Mouse (Mus musculus) WW6 (cell line): ENCODE results near the gene Dlg2.

ENCODE experiments used
- DNase-seq: peaks from one replicate; pipeline ENCODE4 v3.0.0-alpha.2; 2013; ENCODE audit warnings: low read depth, low spot score

Dlg2 gene

DNA sequence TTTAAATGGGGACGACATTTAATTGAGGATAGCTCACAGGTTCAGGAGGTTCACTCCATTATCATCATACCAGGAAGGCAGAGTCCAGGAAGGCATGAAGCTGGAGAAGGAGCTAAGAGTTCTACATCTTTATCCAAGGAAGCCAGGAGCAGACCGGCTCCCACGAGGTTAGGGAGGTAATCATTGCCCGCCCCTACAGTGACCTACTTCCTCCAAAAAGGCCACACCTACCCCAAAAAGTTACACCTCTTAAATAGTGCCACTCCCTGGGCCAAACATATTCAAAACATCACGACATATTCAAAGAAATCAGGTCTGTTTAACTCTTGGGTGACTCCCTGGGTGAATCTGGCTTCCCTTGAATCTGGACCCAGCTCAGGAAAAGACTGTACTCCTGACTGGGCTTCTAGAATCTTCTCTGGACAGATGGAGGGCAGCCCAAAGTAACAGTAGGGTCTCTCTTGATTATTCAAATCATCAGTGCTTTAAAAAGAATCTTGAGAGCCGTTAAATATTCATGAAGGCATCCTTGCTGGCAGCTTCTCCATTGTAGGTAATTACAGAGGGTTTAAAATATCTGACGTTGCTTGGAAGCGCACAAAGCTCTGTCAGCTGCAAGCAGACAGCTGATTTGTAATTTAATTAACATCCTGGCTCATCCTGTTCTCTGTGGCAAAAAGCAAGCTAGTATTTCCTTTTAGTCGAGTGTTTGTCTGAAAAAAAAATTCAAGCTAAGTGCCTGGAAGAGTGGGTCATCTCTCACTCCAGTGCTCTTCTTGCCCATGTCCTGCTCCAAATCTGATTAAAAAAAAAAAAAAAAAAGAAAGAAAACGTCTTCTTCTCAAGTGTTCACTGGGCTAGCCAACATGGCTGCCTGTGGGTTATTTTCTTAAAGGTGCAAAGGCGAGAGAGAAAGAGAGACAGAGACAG, 966.2 kb downstream of the Dlg2 start:
- no peak for DNase-seq

- DNase-seq = no peak
Measured at GRCm38 (mm10) chr7:91443377-91443714, 966.9 kb downstream of the Dlg2 start.

DNA sequence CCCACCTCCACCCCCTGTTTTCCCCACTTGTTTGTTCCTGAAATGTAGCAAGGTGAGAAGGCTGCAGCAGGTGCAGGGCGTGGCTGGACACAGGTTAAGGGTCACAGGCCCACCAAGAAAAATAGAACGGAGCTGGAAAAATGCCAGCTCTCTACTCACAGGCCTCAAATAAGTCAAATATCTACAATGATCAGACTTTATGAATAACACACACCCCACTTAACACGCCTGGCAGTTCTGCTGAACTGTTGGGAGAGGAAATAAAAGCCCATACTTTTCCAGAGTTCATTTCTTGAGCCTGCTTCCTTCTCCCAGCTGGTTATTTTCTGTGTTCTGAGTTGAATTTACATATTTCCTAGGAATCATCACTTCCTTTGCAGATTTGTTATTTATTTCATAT, 967.4 kb downstream of the Dlg2 start:
- DNase-seq = no peak

- DNase-seq = no peak
Measured at GRCm38 (mm10) chr7:91444728-91445127, 968.3 kb downstream of the Dlg2 start.

DNA sequence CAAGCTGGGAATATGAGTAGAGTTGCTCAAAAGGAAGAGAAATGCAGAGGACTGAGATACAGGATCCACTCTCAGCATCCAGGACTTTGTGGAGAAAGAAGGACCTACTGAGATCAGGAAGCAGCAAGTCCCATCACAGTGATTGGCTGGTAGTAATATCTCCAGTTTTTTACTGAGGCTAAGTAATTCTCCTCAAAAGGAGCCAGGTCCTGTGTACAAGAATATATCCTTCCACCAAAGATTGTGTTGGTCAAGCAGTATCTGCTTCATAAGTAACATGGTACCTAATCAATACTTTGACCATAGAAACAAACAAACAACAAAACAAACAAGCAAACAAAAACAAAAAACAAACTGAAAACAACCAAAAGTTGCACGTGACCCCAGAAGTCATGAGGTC, 980.3 kb downstream of the Dlg2 start:
- no peak for DNase-seq

DNA sequence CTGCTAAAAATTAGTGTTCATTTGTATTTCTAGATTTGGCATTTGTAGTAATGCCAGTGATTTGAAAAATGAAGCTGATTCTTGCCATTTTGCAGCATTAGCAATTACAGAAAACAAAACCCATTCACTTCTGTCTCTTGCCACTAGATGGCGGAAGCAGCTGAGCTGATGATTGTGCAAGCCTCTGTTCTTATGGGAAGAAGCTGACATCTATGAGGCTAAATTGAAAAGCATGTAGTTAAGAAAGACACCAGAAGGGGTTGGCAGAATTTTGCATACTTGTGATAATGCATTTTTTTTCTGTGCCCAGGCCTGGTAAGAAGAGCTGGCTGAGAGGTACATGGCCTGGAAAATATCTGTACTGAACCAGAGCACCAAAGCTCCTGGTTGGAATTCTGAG, 980.7 kb downstream of the Dlg2 start:
- DNase-seq = peak; percentile 11

- no peak for DNase-seq
Measured at GRCm38 (mm10) chr7:91461352-91461751, 984.9 kb downstream of the Dlg2 start.

GRCm38 (mm10) chr7:91463256-91463655, 986.8 kb downstream of the Dlg2 start:
- no peak for DNase-seq

DNA sequence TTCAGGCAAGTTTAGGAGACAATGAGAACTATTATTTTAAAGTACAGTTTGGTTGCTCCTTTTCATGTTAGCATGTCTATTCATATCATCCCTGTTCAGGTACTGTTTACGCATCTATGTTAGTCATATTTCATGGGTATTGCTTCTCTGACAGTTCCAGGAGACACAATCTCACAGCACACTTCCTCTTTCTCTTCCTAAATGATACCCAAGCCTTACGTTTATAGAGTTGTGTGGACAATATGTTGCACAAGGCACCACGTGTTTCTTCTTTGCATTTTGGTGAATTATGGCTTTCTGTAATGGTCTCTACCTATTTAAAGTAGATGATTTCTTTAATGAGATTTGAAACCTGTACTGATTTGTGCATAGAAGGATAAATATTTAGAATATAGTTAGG, 990.6 kb downstream of the Dlg2 start:
- no peak for DNase-seq

- DNase-seq = no peak
Measured at GRCm38 (mm10) chr7:91479145-91479544, 1002.7 kb downstream of the Dlg2 start.

DNA sequence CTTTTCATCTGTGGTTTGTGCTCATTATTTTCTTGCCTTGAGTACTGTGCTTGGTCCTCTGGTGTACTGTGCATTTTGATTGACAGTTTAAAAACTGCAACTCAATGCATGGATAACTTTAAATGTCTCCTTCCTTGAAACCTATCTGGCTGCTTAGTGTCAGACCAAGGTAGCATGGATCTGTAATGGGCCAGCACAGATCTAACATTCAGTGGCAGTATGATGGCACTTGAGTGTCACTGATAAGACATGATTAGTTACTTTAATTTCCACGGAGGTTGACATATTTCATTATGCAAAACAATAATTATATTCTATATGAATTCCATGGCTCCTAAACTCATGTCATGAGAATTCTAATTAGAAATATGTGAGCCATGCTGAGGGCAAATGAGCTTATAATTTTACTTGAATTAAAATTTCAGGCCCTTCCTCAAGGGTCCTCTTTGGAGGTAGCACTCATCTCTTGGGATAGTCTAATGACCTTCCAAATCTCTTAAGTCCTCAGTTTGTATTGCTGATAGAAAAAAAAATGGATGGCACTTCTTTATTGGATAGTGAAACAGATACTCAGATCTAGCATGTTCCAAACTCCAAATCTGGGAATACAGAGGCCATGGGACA, 1005.2 kb downstream of the Dlg2 start:
- no peak for DNase-seq

DNA sequence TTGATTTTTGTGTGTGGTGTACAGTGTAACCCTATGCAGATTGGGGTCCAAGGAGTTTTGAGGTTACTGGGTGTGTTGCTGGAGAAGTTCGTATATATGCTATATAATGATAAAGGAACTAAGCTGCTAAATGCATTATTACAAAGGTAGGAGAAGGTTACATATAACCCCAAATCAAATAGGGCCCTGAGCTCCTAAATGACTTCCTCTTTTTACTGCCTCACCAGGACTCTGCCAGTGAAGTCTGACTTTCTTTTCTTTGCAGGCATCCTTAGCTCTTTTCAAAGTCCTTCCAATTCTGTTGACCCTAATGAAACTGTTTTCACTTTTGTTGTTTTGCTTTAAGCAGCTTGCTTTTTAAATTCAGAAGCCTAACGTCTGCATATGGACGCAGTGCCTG, 1016.8 kb downstream of the Dlg2 start:
- DNase-seq = no peak

GRCm38 (mm10) chr7:91495526-91495925, 1019.1 kb downstream of the Dlg2 start:
- DNase-seq = no peak

DNA sequence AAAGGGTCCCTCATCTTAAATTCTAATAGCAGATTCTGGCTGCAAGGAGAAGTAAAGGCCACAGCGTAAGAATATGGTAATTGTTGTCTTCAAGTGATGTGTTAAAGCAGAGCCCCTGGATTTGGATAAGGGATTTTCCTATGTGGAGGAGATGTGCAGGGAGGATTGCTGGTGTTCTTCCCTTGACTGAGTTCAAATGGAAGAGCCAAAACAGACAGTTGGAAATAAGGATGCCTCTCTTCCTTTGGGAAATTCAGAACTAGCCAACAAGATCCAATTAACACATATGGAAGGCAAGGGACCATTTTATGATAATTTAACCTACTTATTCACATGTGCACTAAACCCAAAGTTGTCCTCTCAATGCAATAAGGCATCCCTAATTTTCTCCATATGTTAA, 1034.6 kb downstream of the Dlg2 start:
- no peak for DNase-seq

GRCm38 (mm10) chr7:91514445-91514844, 1038.0 kb downstream of the Dlg2 start:
- no peak for DNase-seq

GRCm38 (mm10) chr7:91516225-91516624, 1039.8 kb downstream of the Dlg2 start:
- DNase-seq = no peak

DNA sequence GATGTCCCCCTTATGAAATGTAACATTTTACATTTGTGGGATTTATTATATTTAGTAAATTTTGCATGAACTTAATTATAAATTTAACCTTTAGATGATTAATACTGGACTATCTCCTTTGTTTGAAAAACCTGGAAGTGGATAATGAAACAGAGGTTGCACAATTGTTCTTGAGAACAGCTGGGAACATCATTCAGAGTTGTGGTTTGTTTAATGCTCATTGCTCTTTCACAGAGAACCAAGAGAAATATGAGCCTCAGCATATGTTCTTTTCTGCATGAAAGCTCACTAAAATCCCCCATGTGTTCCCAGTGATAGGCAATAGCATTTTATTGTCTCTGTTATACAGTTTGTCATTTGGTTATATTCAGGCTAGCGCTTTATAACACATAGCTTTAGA, 1049.4 kb downstream of the Dlg2 start:
- no peak for DNase-seq

DNA sequence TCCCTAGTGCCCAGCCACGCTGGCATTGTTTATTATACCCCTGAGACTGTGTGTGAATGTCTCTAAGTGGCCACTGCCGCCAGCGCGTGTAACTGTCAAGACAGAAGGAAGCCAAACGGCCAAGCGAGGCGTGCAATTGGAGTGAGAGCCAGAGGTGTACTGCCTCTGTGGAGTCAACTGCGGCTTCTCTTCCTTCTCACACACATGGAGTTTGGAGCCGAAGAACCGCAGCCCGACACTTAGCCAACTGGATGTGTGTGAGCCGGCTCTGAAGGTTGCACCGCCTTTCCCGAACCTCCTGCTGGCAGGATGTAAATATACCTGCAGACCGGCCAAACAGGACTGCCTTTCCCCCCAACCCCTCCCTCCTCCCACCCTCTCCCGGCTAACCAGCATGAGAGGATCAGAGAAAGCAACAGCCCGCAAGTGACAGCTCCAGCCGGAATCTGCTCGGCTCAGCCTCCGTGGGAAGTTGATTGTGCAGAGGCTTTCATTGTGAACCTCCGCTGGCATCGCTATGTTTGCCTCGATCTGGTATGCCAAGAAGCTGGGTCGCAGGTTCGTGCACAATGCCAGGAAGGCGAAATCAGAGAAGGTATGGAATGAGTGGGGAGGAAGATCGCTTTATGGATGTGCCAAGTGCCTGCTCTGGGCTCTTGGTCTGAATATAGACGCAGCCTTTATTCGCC, 1066.3 kb downstream of the Dlg2 start:
- peak; percentile 14 for DNase-seq

GRCm38 (mm10) chr7:91543286-91543650, 1066.8 kb downstream of the Dlg2 start:
- no peak for DNase-seq

DNA sequence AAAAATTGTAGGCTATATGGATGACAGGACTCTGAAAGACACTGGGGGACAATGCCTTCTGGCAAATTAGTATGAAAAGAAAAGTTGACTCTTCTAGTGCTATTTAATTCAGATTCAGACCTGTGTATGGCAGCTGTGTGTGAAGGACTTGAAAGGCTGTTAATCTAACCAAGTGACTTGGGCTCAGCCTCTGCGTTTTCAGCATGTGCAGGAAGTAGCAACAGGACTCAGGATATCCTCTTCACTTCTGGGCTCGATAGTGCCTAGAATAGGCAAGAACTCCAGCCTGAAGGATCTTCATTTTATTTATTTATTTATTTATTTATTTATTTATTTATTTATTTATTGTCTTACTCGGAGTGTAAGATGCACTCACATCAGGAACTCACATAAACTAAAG, 1068.1 kb downstream of the Dlg2 start:
- no peak for DNase-seq

DNA sequence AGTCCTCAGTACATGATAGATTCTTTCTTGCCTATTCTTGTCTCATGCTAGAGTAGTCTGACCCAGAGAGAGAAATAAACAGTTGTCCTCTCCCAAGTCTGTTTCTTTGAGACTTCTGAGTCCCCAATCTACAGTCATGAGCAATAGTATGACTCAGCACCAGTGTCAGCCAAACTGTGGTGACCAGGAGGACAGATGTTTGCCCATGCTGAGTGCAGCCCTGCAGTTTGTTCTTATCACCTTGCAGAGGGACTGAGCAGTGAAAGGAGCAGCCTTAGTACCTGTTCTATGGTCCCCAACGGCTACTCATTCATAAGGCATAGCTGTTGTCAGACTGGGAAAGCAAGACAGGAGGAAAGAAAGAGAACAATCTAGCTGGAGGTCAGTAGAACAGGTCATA, 1072.3 kb downstream of the Dlg2 start:
- no peak for DNase-seq

GRCm38 (mm10) chr7:91557582-91557981, 1081.1 kb downstream of the Dlg2 start:
- DNase-seq = no peak

DNA sequence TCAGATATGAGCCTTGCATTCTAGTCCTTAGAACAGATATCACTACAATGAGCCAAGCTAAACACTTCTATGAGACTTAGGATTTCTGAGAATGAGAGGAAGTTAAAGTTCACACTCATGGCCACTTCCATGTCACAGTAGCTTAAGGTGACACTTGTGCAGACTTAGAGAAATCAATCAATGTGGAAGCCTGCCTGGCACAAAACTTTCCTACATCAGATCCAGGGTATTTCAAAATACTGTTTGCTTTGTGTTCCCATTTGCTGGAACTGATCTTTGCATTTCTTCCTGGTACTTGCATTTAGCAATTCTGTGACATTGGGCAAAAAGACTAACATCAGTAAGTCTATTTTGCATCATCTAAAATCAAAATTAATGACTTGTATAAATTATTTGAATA, 1091.0 kb downstream of the Dlg2 start:
- DNase-seq = no peak
